Comparison of ENCODE assay signal across 8 mouse cellular contexts in genomic region chr14:76681581-76682377, GRCm38 (mm10).
DNase-seq lines count a peak whose midpoint lies in the region; ATAC-seq and TF ChIP-seq lines count a peak whose summit lies in the region.

No protein-coding gene starts in this region.

- no peaks in the 10 kb centered on the region for H3K27me3 ChIP-seq in hindbrain, embryonic 15.5 days
- no peaks in the 10 kb centered on the region for H3K27me3 ChIP-seq in liver, adult 2 months (ENCODE audit: control insufficient read depth, insufficient read depth, low read length)
- no peaks in the 10 kb centered on the region for H3K27me3 ChIP-seq in stomach, postnatal 0 days (ENCODE audit: control insufficient read depth, insufficient read depth, low read length)

- no peaks in the 10 kb centered on the region for H3K36me3 ChIP-seq in hindbrain, embryonic 15.5 days
- no peaks in the 10 kb centered on the region for H3K36me3 ChIP-seq in liver, adult 2 months (ENCODE audit: control insufficient read depth, insufficient read depth, low read length)
- H3K36me3 ChIP-seq in stomach, postnatal 0 days (ENCODE audit: control insufficient read depth, insufficient read depth, low read length): no peaks in the 10 kb centered on the region

- no peak for TF ChIP-seq CTCF in layer of hippocampus, adult 2 months (conservative IDR thresholded peaks at IDR 0.05)
- no peak for TF ChIP-seq CTCF in liver, adult 2 months (IDR thresholded peaks at IDR 0.05; ENCODE audit: low read depth, low read length)
- TF ChIP-seq CTCF in stomach, postnatal 0 days (IDR thresholded peaks at IDR 0.05; ENCODE audit: low read depth): no peak

- H3K9ac ChIP-seq in hindbrain, embryonic 15.5 days: no peak overlapping the region
- H3K9ac ChIP-seq in liver, adult 2 months (ENCODE audit: low read depth, low read length): no peak overlapping the region
- no peak overlapping the region for H3K9ac ChIP-seq in stomach, postnatal 0 days (ENCODE audit: low read length)

- peak overlapping the region; percentile 55 for H3K27ac ChIP-seq in layer of hippocampus, adult 2 months
- H3K27ac ChIP-seq in hindbrain, embryonic 15.5 days (replicated peaks): peak overlapping the region; percentile 39; the same call in 1 of the 2 replicates
- H3K27ac ChIP-seq in liver, adult 2 months (replicated peaks; ENCODE audit: insufficient read depth, low read depth, low read length): peak overlapping the region; percentile 49
- H3K27ac ChIP-seq in stomach, postnatal 0 days (replicated peaks): peak overlapping the region; percentile 82

- peaks cover 24% of the 10 kb centered on the region for H3K4me1 ChIP-seq in hindbrain, embryonic 15.5 days (replicated peaks)
- peaks cover 9% of the 10 kb centered on the region for H3K4me1 ChIP-seq in liver, adult 2 months (ENCODE audit: control insufficient read depth, insufficient read depth, low read length)
- 0 out of 2 replicates have a peak, but pooled peaks cover 2% of the 10 kb centered on the region for H3K4me1 ChIP-seq in stomach, postnatal 0 days (replicated peaks; ENCODE audit: control insufficient read depth, insufficient read depth)

- ATAC-seq in hindbrain, embryonic 15.5 days (ENCODE audit: low FRiP score, low read depth): no peak
- ATAC-seq in stomach, postnatal 0 days (ENCODE audit: low FRiP score, low TSS enrichment): peak; percentile 90
- no peak; the same call in 1 of the 2 replicates for ATAC-seq in megakaryocyte progenitor cell, adult 5-6 weeks (replicated peaks; ENCODE audit: poor library complexity)

- no peak overlapping the region for H3K4me2 ChIP-seq in hindbrain, embryonic 15.5 days
- H3K4me2 ChIP-seq in stomach, postnatal 0 days (replicated peaks; ENCODE audit: low read depth): no peak overlapping the region

- WGBS in hindbrain, embryonic 15.5 days: 45% methylated on average over 8 of the region's 8 CpGs
- 16% methylated on average over 8 of the region's 8 CpGs for WGBS in liver, adult 2 months
- 11% methylated on average over 8 of the region's 8 CpGs for WGBS in stomach, postnatal 0 days

- H3K9me3 ChIP-seq in hindbrain, embryonic 15.5 days: no peaks in the 10 kb centered on the region
- H3K9me3 ChIP-seq in stomach, postnatal 0 days (ENCODE audit: control insufficient read depth, low read length): no peaks in the 10 kb centered on the region

- no peak overlapping the region for H3K4me3 ChIP-seq in layer of hippocampus, adult 2 months
- no peak overlapping the region for H3K4me3 ChIP-seq in hindbrain, embryonic 15.5 days
- no peak overlapping the region for H3K4me3 ChIP-seq in liver, adult 2 months (ENCODE audit: insufficient read depth, low read depth, low read length)
- no peak overlapping the region for H3K4me3 ChIP-seq in stomach, postnatal 0 days (ENCODE audit: low read depth, low read length)

- no peaks in the 10 kb centered on the region for H3K79me2 ChIP-seq in liver, adult 2 months (ENCODE audit: control insufficient read depth, insufficient read depth, low read length)

- DNase-seq in layer of hippocampus, adult 2 months (ENCODE audit: low spot score in 2 of 2): no peak
- no peak for DNase-seq in layer of hippocampus, adult 9-11 months
- peak; percentile 35 to 43 for DNase-seq in gastrocnemius, adult 8-10 months (ENCODE audit: low spot score in 2 of 2)
- peak; percentile 99 for DNase-seq in liver, adult 2 months (ENCODE audit: extremely low read depth, low read depth, low spot score)
- DNase-seq in stomach, postnatal 0 days (ENCODE audit: low spot score): peak; percentile 70
- DNase-seq in spleen, postnatal 36 days (ENCODE audit: low spot score in 2 of 2): no peak

- TF ChIP-seq EP300 in stomach, postnatal 0 days (optimal IDR thresholded peaks at IDR 0.05): peak; percentile 66

- TF ChIP-seq POLR2A in liver, adult 2 months (IDR thresholded peaks at IDR 0.05; ENCODE audit: extremely low read depth, insufficient read depth, low read length): no peak

Comparison
In these comparisons a context has a peak if more than half of its experiments do, and no peak if none do; other contexts are left out.
1. DNase-seq: peak in gastrocnemius, adult 8-10 months (2 of 2), liver, adult 2 months (single experiment) and stomach, postnatal 0 days (single experiment); none in layer of hippocampus, adult 2 months (0 of 2), layer of hippocampus, adult 9-11 months (single experiment) and spleen, postnatal 36 days (0 of 2).
2. Peak in every context shown above with its lines, with median percentiles within 50 percentile points of each other: H3K27ac ChIP-seq.